Mouse (Mus musculus): ENCODE measurements around the gene Zfp91. TPM values are rescaled to one million over a fixed set of nuclear protein-coding genes. Genes with fewer than 3 reads are reported as not detected.
"Not testable (repeated sequence)": the region's sequence is repeated elsewhere in the genome, so short reads cannot be mapped to it uniquely, and the experiment has no call there.

Gene Zfp91
- total RNA-seq, 2 experiments from 2014 or later, result 140 TPM

- ATAC-seq (replicated peaks; ENCODE audit: low FRiP score, poor library complexity, severe bottlenecking), result no peak
Measured at GRCm38 (mm10) chr19:12795110-12795509, 816 bp downstream of the Zfp91 start.

- peak; percentile 77 for ATAC-seq (replicated peaks; ENCODE audit: low FRiP score, poor library complexity, severe bottlenecking)
Measured at GRCm38 (mm10) chr19:12794056-12795044, 1.6 kb downstream of the Zfp91 start.

- no peak for ATAC-seq (replicated peaks; ENCODE audit: low FRiP score, poor library complexity, severe bottlenecking)
Measured at GRCm38 (mm10) chr19:12792374-12792773, 3.6 kb downstream of the Zfp91 start.

- ATAC-seq (replicated peaks; ENCODE audit: low FRiP score, poor library complexity, severe bottlenecking), result no peak
Measured at GRCm38 (mm10) chr19:12787721-12788120, 8.2 kb downstream of the Zfp91 start.

- no peak for ATAC-seq (replicated peaks; ENCODE audit: low FRiP score, poor library complexity, severe bottlenecking)
Measured at GRCm38 (mm10) chr19:12786803-12787395, 9.0 kb downstream of the Zfp91 start.

- no peak for ATAC-seq (replicated peaks; ENCODE audit: low FRiP score, poor library complexity, severe bottlenecking)
Measured at GRCm38 (mm10) chr19:12780437-12780836, 15.5 kb downstream of the Zfp91 start.

- no peak for ATAC-seq (replicated peaks; ENCODE audit: low FRiP score, poor library complexity, severe bottlenecking)
Measured at GRCm38 (mm10) chr19:12770888-12771287, 25.0 kb downstream of the Zfp91 start.

- no peak for ATAC-seq (replicated peaks; ENCODE audit: low FRiP score, poor library complexity, severe bottlenecking)
Measured at GRCm38 (mm10) chr19:12765308-12765707, 30.6 kb downstream of the Zfp91 start, which contains the start of gene Cntf. Gene Cntf (minus strand): TSS chr19:12765632.

GRCm38 (mm10) chr19:12762212-12763130 is 33.5 kb downstream of the Zfp91 start:
- no peak; the same call in 1 of the 2 replicates for ATAC-seq (replicated peaks; ENCODE audit: low FRiP score, poor library complexity, severe bottlenecking)

- ATAC-seq (replicated peaks; ENCODE audit: low FRiP score, poor library complexity, severe bottlenecking), result no peak
Measured at GRCm38 (mm10) chr19:12759656-12760055, 36.3 kb downstream of the Zfp91 start.

- no peak for ATAC-seq (replicated peaks; ENCODE audit: low FRiP score, poor library complexity, severe bottlenecking)
Measured at GRCm38 (mm10) chr19:12758936-12759478, 36.9 kb downstream of the Zfp91 start.

- ATAC-seq (replicated peaks; ENCODE audit: low FRiP score, poor library complexity, severe bottlenecking), result no peak
Measured at GRCm38 (mm10) chr19:12756286-12756685, 39.6 kb downstream of the Zfp91 start.

GRCm38 (mm10) chr19:12731950-12732349 is 64.0 kb downstream of the Zfp91 start:
- no peak for ATAC-seq (replicated peaks; ENCODE audit: low FRiP score, poor library complexity, severe bottlenecking)

- no peak for ATAC-seq (replicated peaks; ENCODE audit: low FRiP score, poor library complexity, severe bottlenecking)
Measured at GRCm38 (mm10) chr19:12731036-12731435, 64.9 kb downstream of the Zfp91 start.

GRCm38 (mm10) chr19:12725851-12726250 is 70.1 kb downstream of the Zfp91 start:
- no peak for ATAC-seq (replicated peaks; ENCODE audit: low FRiP score, poor library complexity, severe bottlenecking)

GRCm38 (mm10) chr19:12722308-12722707 is 73.6 kb downstream of the Zfp91 start:
- no peak for ATAC-seq (replicated peaks; ENCODE audit: low FRiP score, poor library complexity, severe bottlenecking)

- not testable (repeated sequence) for ATAC-seq (replicated peaks; ENCODE audit: low FRiP score, poor library complexity, severe bottlenecking)
Measured at GRCm38 (mm10) chr19:12721596-12721995, 74.3 kb downstream of the Zfp91 start.

GRCm38 (mm10) chr19:12720919-12721318 is 75.0 kb downstream of the Zfp91 start:
- ATAC-seq (replicated peaks; ENCODE audit: low FRiP score, poor library complexity, severe bottlenecking), result not testable (repeated sequence)

GRCm38 (mm10) chr19:12720463-12720862 is 75.5 kb downstream of the Zfp91 start:
- no peak for ATAC-seq (replicated peaks; ENCODE audit: low FRiP score, poor library complexity, severe bottlenecking)

- ATAC-seq (replicated peaks; ENCODE audit: low FRiP score, poor library complexity, severe bottlenecking), result no peak
Measured at GRCm38 (mm10) chr19:12719189-12719588, 76.7 kb downstream of the Zfp91 start.

Data from erythroid progenitor cell, adult 5-6 weeks (primary cell).